Mouse (Mus musculus) lung, postnatal 36 days (tissue): ENCODE measurements at regions not wholly inside any gene's neighbourhood (a gene's known extent, or its start where the extent isn't known, plus 50 kb on each side); places are given as distances from the start of the nearest gene placed in this dataset.

ENCODE experiments used
- DNase-seq: peaks from one replicate; pipeline ENCODE4 v3.0.0; 2022; ENCODE audit warnings: mixed read lengths

DNA sequence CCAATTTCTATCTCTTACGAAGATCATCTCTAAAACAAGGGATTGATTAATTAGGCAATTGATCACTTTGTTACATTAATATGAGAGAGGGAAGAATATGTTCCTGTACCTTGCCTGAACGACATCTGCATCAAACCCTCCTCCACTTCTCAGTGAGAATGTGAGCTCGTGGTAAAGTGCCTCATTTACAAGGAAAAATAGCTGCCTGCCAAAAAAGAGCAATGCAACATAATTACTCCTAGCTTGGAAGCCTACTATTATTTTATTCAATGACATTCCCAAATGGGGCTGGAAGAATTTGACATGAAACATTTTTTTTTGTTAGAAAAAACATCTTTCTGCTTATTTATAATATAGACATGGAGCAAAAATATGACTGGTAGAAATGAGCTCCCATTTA, 138.5 kb upstream of the Negr1 start:
- no peak for DNase-seq

DNA sequence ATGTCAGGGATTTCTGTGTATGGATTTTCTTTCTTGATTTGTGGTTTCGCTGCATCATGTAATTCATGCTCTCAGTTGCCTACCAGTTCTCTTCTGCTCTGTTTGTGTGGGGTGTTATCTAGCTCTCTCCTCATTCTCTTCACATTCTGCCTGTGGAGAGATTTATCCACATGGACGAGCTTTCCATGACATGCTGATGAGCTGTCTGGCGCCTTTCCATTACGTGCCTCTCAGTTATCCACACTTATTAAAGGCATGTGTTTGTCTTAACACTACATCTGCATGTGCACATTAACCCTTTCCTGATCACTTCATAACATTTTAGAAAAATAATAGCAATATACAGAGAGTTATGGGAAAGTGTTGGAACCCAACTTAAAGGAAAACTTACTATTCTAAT, 106.6 kb upstream of the Negr1 start:
- DNase-seq = no peak

DNA sequence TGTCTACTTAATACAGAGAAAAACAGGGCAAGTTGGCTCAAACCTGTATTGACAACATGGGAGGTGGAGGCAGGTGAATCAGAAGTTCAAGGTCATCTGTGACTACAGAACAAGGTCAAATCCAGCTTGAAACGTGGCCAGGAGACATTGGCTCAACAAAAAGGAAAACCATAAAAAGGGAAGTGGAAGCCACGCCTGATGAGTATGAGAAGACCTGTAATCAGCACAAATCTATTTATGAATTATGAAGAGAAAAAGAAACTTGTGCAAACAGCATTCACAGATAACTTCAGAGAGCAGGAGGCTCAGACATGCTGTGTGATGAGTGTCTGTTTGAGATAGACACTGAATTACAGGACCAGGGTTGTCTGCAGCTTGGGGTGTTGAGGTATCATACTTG, 98.3 kb upstream of the Negr1 start:
- no peak for DNase-seq

DNA sequence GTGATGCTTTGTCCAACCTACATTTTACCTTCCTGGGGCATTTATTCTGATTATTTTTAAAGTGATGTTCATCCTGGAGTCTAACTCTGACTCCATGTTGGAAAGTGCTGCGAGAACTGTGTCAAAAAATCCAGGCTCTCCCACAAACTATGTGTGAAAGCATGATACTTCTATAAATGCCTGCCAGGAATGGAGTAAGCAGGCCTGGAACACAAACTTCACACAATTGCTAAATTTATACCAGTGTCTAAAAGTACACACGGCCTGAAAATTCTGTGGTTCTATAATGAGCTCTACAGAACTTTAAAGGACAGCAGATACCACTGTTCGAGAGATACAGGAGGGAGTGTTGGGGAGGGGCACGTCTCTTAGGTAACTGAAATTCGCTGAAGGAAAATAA, 96.0 kb upstream of the Negr1 start:
- no peak for DNase-seq

DNA sequence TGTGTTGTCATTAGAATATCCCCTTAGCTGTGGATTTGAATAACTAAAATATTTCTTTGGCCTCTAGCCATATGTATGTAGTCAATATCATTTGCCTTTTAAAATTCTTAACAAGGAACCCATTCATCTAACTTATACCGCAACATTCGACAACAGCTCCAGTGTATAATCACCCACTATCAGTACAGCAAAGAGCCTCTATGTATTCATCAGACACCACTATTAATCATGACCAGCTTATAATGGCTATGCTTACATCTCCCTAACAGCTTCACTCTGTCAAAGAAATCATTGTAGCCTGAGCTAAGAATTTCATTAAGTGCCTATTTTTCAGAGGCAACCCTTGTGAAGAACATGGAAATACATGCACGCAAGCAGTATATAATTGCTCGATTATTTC, 88.9 kb upstream of the Negr1 start:
- no peak for DNase-seq
